Mouse (Mus musculus) liver, embryonic 14.5 days (tissue): ENCODE results near the gene Ptprd. TPM values are rescaled to one million over a fixed set of nuclear protein-coding genes. Genes with fewer than 3 reads are reported as not detected.

Experiments used
- ATAC-seq: fragments of 200-750 bp; cut with Nextera tagmentation; 2 replicates; pipeline ENCODE4 v1.8.0; 2017; ENCODE audit warnings: moderate number of reproducible peaks, mild to moderate bottlenecking, moderate library complexity; ENCODE audit not compliant: insufficient read depth
- DNase-seq, 3 experiments: peaks; one replicate each; pipeline ENCODE4 v3.0.0-alpha.2; 2012 to 2013; ENCODE audit warnings: low read depth in 3 of 3, low spot score in 3 of 3
- H3K27ac ChIP-seq: fragments of 300-500 bp; sonication (generic); 2 replicates; pipeline ENCODE4 v1.5.1; 2014; ENCODE audit warnings: moderate library complexity, mild to moderate bottlenecking, control low read depth, inconsistent platforms
- H3K27me3 ChIP-seq: fragments of 300-500 bp; sonication (generic); 2 replicates; pipeline ENCODE4 v1.6.1; 2014; ENCODE audit warnings: mild to moderate bottlenecking, low read length, moderate library complexity; ENCODE audit not compliant: control insufficient read depth, insufficient read depth
- H3K36me3 ChIP-seq: fragments of 300-500 bp; sonication (generic); replicated peaks from 2 replicates; pipeline ENCODE4 v1.6.1; 2014; ENCODE audit warnings: low read depth; ENCODE audit not compliant: control insufficient read depth, insufficient read depth
- H3K4me1 ChIP-seq, 2 experiments: fragments of 200-500 bp in 1 of 2; fragments of 300-500 bp in 1 of 2; sonication (generic) in 1 of 2; replicated peaks; 2 replicates each; pipeline ENCODE4 v1.6.1; 2012 to 2014; ENCODE audit warnings: antibody characterized with exemption in 1 of 2, inconsistent platforms in 1 of 2, low read length in 1 of 2; ENCODE audit not compliant: control insufficient read depth in 2 of 2, insufficient read depth in 2 of 2
- H3K4me2 ChIP-seq: fragments of 300-500 bp; sonication (generic); 2 replicates; pipeline ENCODE4 v1.6.1; 2014; ENCODE audit warnings: low read depth, mild to moderate bottlenecking, control low read depth, moderate library complexity
- H3K4me3 ChIP-seq, 2 experiments: fragments of 200-500 bp in 1 of 2; fragments of 300-500 bp in 1 of 2; sonication (generic) in 1 of 2; 2 replicates each; pipeline ENCODE4 v1.5.1; 2012 to 2014; ENCODE audit warnings: low read depth in 2 of 2, low read length in 2 of 2, mild to moderate bottlenecking in 2 of 2, control low read depth in 1 of 2, inconsistent platforms in 1 of 2, moderate library complexity in 1 of 2; ENCODE audit not compliant: insufficient read depth in 1 of 2
- H3K9ac ChIP-seq: fragments of 300-500 bp; sonication (generic); replicated peaks from 2 replicates; pipeline ENCODE4 v1.6.1; 2014; ENCODE audit warnings: mild to moderate bottlenecking, control low read depth, moderate library complexity
- H3K9me3 ChIP-seq: fragments of 300-500 bp; sonication (generic); 2 replicates; pipeline ENCODE4 v1.6.1; 2016; ENCODE audit warnings: low read length, mixed read lengths; ENCODE audit not compliant: control insufficient read depth
- CTCF ChIP-seq: IDR thresholded peaks from 2 replicates; pipeline ENCODE4 v1.5.1; 2016; ENCODE audit warnings: antibody characterized with exemption, low read depth, control low read depth
- EP300 ChIP-seq: IDR thresholded peaks from 2 replicates; pipeline ENCODE4 v1.6.1; 2016; ENCODE audit warnings: antibody characterized with exemption, low read depth
- WGBS: fragments of 180-500 bp; shearing (Covaris S2); extraction: QIAGEN DNeasy Blood & Tissue Kit; methylation state at CpG from one replicate; pipeline ENCODE4 v1.1.7; 2014; ENCODE audit not compliant: insufficient replicate concordance; 5-methylcytosine and 5-hydroxymethylcytosine counted together
- polyA plus RNA-seq, 2 experiments: library from polyadenylated mRNA; depleted of rRNA in 1 of 2; stranded (reverse) in 1 of 2; unstranded in 1 of 2; fragments of >200 nt; fragmentation: Nextera tagmentation in 1 of 2; extraction: Ambion mirVana in 1 of 2; gene quantifications; 2 replicates each; pipeline versions ENCODE4 v1.2.1 to v1.2.3; 2012 to 2014

The Ptprd gene
- polyA plus RNA-seq, 2 experiments, result 1.5 to 2.8 TPM

- 65% methylated on average over 4 of the region's 4 CpGs for WGBS
- Histone ChIP-seq H3K4me3 (no peak overlapping the region), H3K4me2 (no peak overlapping the region), H3K9me3 (no peaks in the 10 kb centered on the region), H3K27me3 (no peaks in the 10 kb centered on the region), H3K36me3 (no peaks in the 10 kb centered on the region), H3K4me1 (no peaks in the 10 kb centered on the region), H3K9ac (no peak overlapping the region), H3K27ac (no peak overlapping the region)
- no peak for ATAC-seq
- DNase-seq, result no peak
- TF ChIP-seq EP300, result no peak
- no peak for TF ChIP-seq CTCF
These were observed 933.8 kb downstream of the Ptprd start for GRCm38 (mm10) chr4:77277913-77278312.

GRCm38 (mm10) chr4:77259972-77260290, 951.8 kb downstream of the Ptprd start:
- TF ChIP-seq EP300 (no peak), CTCF (no peak)
- H3K9ac ChIP-seq, result no peak overlapping the region
- H3K4me1 ChIP-seq, result no peaks in the 10 kb centered on the region
- ATAC-seq (no peak), DNase-seq (no peak)
- no peaks in the 10 kb centered on the region for H3K27me3 ChIP-seq
- no peak overlapping the region for H3K27ac ChIP-seq
- 35% methylated on average over 1 of the region's 1 CpGs for WGBS
- no peaks in the 10 kb centered on the region for H3K36me3 ChIP-seq
- H3K4me3 ChIP-seq, result no peak overlapping the region
- H3K9me3 ChIP-seq, result no peaks in the 10 kb centered on the region
- no peak overlapping the region for H3K4me2 ChIP-seq

GRCm38 (mm10) chr4:77259250-77259971, 952.4 kb downstream of the Ptprd start:
- Histone ChIP-seq H3K4me3 (no peak overlapping the region), H3K9me3 (no peaks in the 10 kb centered on the region), H3K27ac (no peak overlapping the region), H3K36me3 (no peaks in the 10 kb centered on the region), H3K9ac (no peak overlapping the region), H3K4me1 (no peaks in the 10 kb centered on the region), H3K27me3 (no peaks in the 10 kb centered on the region), H3K4me2 (no peak overlapping the region)
- WGBS, result 53% methylated on average over 8 of the region's 8 CpGs
- DNase-seq (no peak), ATAC-seq (no peak)
- TF ChIP-seq CTCF (no peak), EP300 (no peak)

GRCm38 (mm10) chr4:77251188-77251587, 960.6 kb downstream of the Ptprd start:
- no peaks in the 10 kb centered on the region for H3K4me1 ChIP-seq
- no peak for DNase-seq
- no peak for ATAC-seq
- H3K4me2 ChIP-seq, result no peak overlapping the region
- no peak overlapping the region for H3K4me3 ChIP-seq
- no peaks in the 10 kb centered on the region for H3K36me3 ChIP-seq
- no peaks in the 10 kb centered on the region for H3K9me3 ChIP-seq
- 53% methylated on average over 4 of the region's 4 CpGs for WGBS
- H3K27ac ChIP-seq, result no peak overlapping the region
- no peak for TF ChIP-seq CTCF
- no peak for TF ChIP-seq EP300
- no peaks in the 10 kb centered on the region for H3K27me3 ChIP-seq
- no peak overlapping the region for H3K9ac ChIP-seq

- no peaks in the 10 kb centered on the region for H3K9me3 ChIP-seq
- H3K36me3 ChIP-seq, result no peaks in the 10 kb centered on the region
- H3K27ac ChIP-seq, result no peak overlapping the region
- 38% methylated on average over 1 of the region's 1 CpGs for WGBS
- H3K9ac ChIP-seq, result no peak overlapping the region
- no peak overlapping the region for H3K4me2 ChIP-seq
- H3K4me1 ChIP-seq, result no peaks in the 10 kb centered on the region
- no peak overlapping the region for H3K4me3 ChIP-seq
- no peak for TF ChIP-seq EP300
- TF ChIP-seq CTCF, result no peak
- no peak for DNase-seq
- no peaks in the 10 kb centered on the region for H3K27me3 ChIP-seq
- ATAC-seq, result no peak
These were observed 962.0 kb downstream of the Ptprd start for GRCm38 (mm10) chr4:77249801-77250200.
